Comparison of ENCODE assay signal across 8 mouse cellular contexts in the genomic region with DNA sequence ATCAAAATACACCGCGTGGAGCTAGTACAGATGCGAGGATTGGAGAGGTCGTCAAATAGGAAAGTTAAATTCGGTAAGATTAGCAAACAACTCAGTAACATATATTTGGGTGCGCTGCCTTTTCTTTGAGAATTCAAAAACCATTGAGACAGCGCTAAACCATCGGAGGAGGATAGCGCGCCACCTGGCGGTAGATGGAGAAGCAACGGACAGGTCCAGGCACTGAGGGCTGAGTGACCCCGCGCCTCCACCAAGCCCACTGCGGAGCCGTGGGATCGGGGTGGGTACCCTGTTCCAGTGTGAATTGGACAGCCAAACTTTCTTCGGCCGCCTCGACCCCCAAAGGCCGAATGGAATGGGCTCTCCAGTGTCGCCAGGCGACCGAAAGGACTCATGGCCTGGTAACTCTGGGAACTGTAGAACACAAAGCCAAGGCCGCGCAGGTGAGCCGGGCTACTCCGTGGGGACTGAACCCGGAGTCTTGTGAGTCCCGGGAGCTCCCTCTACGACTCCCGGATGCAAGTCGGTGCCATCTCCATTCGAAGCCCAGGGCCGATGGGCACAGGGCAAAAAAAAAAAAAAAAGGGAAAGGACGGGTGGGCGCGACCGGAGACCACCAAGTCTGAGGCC. TPM values are rescaled to one million over a fixed set of nuclear protein-coding genes. Genes with fewer than 3 reads are reported as not detected.
DNase-seq lines count a peak whose midpoint lies in the region; ATAC-seq lines count a peak whose summit lies in the region.

No protein-coding gene starts in this region.

- DNase-seq in ZHBTc4 (ENCODE audit: low read depth, low spot score), result peak; percentile 83
- peak; percentile 92 for DNase-seq in gastrocnemius, postnatal 10 days
- DNase-seq in induced T-regulatory cell, adult 2 months (ENCODE audit: low read depth), result peak; percentile 81
- DNase-seq in left cerebral cortex, adult 8-10 months (ENCODE audit: low spot score in 2 of 2), result peak; percentile 58 to 78
- peak; percentile 76 for DNase-seq in right cerebral cortex, postnatal 25 days
- DNase-seq in urinary bladder, postnatal 25 days (ENCODE audit: low spot score), result peak; percentile 84

- peak; percentile 83 for ATAC-seq in common myeloid progenitor, adult 5-6 weeks (replicated peaks; ENCODE audit: low read depth, poor library complexity, severe bottlenecking)
- ATAC-seq in megakaryocyte progenitor cell, adult 5-6 weeks (replicated peaks; ENCODE audit: poor library complexity), result peak; percentile 72

RNA-seq across cellular contexts. Expression of a gene that starts 1.5 kb away (rescaled TPM):
- not detected in 2 replicates for total RNA-seq in common myeloid progenitor, adult 5-6 weeks (2017)
- 10 to 100 TPM; 24.4 to 28.0 TPM for total RNA-seq in gastrocnemius, postnatal 10 days (2021)
- total RNA-seq in left cerebral cortex, adult 8-10 months (2022), result 1 to 10 TPM; 6.0 to 8.4 (median 6.8) TPM
- not detected in 2 replicates for total RNA-seq in megakaryocyte progenitor cell, adult 5-6 weeks (2015)
- total RNA-seq in megakaryocyte progenitor cell, adult 5-6 weeks (2017), result not detected in 2 replicates

RNA-seq across cellular contexts. Expression of a gene that starts 26.5 kb away (rescaled TPM):
- total RNA-seq in common myeloid progenitor, adult 5-6 weeks (2017), result 3.8 and 15.0 TPM in 2 replicates
- total RNA-seq in gastrocnemius, postnatal 10 days (2021), result 1 to 10 TPM; 7.3 to 8.3 TPM
- total RNA-seq in left cerebral cortex, adult 8-10 months (2022), result 10 to 100 TPM; 87.2 to 95.6 (median 91.6) TPM
- 24.7 and 43.5 TPM in 2 replicates for total RNA-seq in megakaryocyte progenitor cell, adult 5-6 weeks (2015)
- 6.6 and 9.8 TPM in 2 replicates for total RNA-seq in megakaryocyte progenitor cell, adult 5-6 weeks (2017)

Comparison
In these comparisons a context has a peak if more than half of its experiments do, and no peak if none do; other contexts are left out.
1. Peak in every context shown above with its lines: DNase-seq and ATAC-seq.